Mouse (Mus musculus): ENCODE measurements around the gene Rps16. TPM values are rescaled to one million over a fixed set of nuclear protein-coding genes. Genes with fewer than 3 reads are reported as not detected.

Rps16 gene
- total and polyA plus RNA-seq, 3 experiments = 905 to 2,248 (median 1,212) TPM

DNA sequence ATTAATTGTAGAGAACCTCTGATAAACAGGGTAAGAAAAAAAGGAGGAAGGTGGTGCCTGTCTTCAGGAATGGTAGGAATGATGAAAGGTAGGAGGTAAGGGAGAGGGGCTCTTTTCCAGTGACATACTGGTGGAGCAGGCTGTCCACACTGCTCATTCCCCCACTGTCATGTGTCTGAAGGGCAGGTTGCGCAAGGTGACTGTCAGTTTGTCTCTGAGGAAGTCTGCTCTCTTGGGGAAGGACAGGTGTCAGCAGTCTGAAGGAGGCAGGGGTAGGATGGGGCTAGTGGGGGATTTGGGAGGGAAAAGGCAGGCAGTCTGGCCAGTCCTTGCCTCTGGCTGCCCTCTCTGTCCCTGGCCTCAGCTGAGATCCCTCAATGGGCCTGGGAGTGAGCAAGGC is 50.6 kb downstream of the Rps16 start:
- Histone ChIP-seq H3K36me3 (replicated peaks) (peaks cover 98% of the 10 kb centered on the region), H3K4me1 (ENCODE audit: insufficient read depth, low read depth, low read length) (peaks cover 3% of the 10 kb centered on the region), H3K27me3 (ENCODE audit: insufficient read depth, low read length) (no peaks in the 10 kb centered on the region), H3K4me3 (ENCODE audit: low read depth, low read length) (no peak overlapping the region), H3K9me3 (replicated peaks) (no peaks in the 10 kb centered on the region)
- no peak for DNase-seq (ENCODE audit: low spot score)
- TF ChIP-seq TAL1 (conservative IDR thresholded peaks at IDR 0.05; ENCODE audit: low read depth, low read length) = no peak
- TF ChIP-seq GATA1 (IDR thresholded peaks at IDR 0.05; ENCODE audit: borderline replicate concordance, low read length) = no peak
- TF ChIP-seq GATA2 (IDR thresholded peaks at IDR 0.05; ENCODE audit: borderline replicate concordance, low read depth, low read length) = no peak
- no peak for TF ChIP-seq CTCF (IDR thresholded peaks at IDR 0.05; ENCODE audit: low read depth, low read length)
- no peak for TF ChIP-seq POLR2AphosphoS5 (IDR thresholded peaks at IDR 0.05; ENCODE audit: insufficient replicate concordance, low read depth, low read length)
- ATAC-seq (ENCODE audit: extremely low read depth, insufficient number of reproducible peaks, low FRiP score, poor library complexity, severe bottlenecking) = no peak

DNA sequence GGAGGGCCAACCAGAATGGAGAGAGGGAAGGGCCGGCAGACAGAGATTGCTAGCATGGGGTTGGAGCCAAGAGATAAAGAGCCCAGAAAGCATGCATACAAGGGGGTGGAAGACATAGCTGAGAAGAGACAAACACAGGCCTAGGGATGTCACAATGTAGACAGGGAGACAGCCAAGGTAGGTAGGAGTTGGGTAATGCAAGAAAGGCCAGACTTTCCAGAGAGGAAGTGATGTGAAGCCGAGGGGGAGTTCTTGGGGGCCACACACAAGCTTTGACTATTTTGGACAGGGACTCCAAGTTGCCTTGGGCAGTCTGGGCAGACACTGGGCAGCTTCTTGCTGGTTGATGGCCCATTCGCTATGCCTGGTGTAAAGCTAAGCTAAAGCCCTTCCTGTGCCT is 51.5 kb downstream of the Rps16 start:
- no peak for ATAC-seq (ENCODE audit: extremely low read depth, insufficient number of reproducible peaks, low FRiP score, poor library complexity, severe bottlenecking)
- no peak for TF ChIP-seq GATA2 (IDR thresholded peaks at IDR 0.05; ENCODE audit: borderline replicate concordance, low read depth, low read length)
- H3K9me3 ChIP-seq (replicated peaks) = no peaks in the 10 kb centered on the region
- DNase-seq (ENCODE audit: low spot score) = no peak
- H3K4me3 ChIP-seq (ENCODE audit: low read depth, low read length) = no peak overlapping the region
- H3K27me3 ChIP-seq (ENCODE audit: insufficient read depth, low read length) = no peaks in the 10 kb centered on the region
- peaks cover 98% of the 10 kb centered on the region for H3K36me3 ChIP-seq (replicated peaks)
- H3K4me1 ChIP-seq (ENCODE audit: insufficient read depth, low read depth, low read length) = peaks cover 3% of the 10 kb centered on the region

Other genes with a start within 250 kb of the Rps16 start
Only the 20 nearest of the 21 such genes appear.
- gene 9530053A07Rik, start 221.2 kb upstream of the Rps16 start, total RNA-seq (2014; fragmentation: Nextera tagmentation) = not detected in 2 replicates
- gene 9530053A07Rik, start 221.2 kb upstream of the Rps16 start, total RNA-seq (2017) = 0.12 and 0.22 TPM in 2 replicates
- gene 9530053A07Rik, start 221.2 kb upstream of the Rps16 start, polyA plus RNA-seq (2012) = not detected in 2 replicates
- gene Fbl, start 180.9 kb upstream of the Rps16 start, total RNA-seq (2014; fragmentation: Nextera tagmentation) = 71.4 and 78.3 TPM in 2 replicates
- 122 and 148 TPM in 2 replicates for gene Fbl, start 180.9 kb upstream of the Rps16 start, total RNA-seq (2017)
- gene Fbl, start 180.9 kb upstream of the Rps16 start, polyA plus RNA-seq (2012) = 585 and 591 TPM in 2 replicates
- 17.5 and 24.8 TPM in 2 replicates for gene Dyrk1b, start 171.2 kb upstream of the Rps16 start, total RNA-seq (2014; fragmentation: Nextera tagmentation)
- 7.0 and 7.3 TPM in 2 replicates for gene Dyrk1b, start 171.2 kb upstream of the Rps16 start, total RNA-seq (2017)
- 43.3 and 47.9 TPM in 2 replicates for gene Dyrk1b, start 171.2 kb upstream of the Rps16 start, polyA plus RNA-seq (2012)
- gene Eid2, start 82.8 kb upstream of the Rps16 start, total RNA-seq (2014; fragmentation: Nextera tagmentation) = 18.0 and 23.5 TPM in 2 replicates
- 23.5 and 25.1 TPM in 2 replicates for gene Eid2, start 82.8 kb upstream of the Rps16 start, total RNA-seq (2017)
- gene Eid2, start 82.8 kb upstream of the Rps16 start, polyA plus RNA-seq (2012) = 51.7 and 73.7 TPM in 2 replicates
- 7.3 and 8.9 TPM in 2 replicates for gene Eid2b, start 72.9 kb upstream of the Rps16 start, total RNA-seq (2014; fragmentation: Nextera tagmentation)
- gene Eid2b, start 72.9 kb upstream of the Rps16 start, total RNA-seq (2017) = 5.4 and 6.3 TPM in 2 replicates
- gene Eid2b, start 72.9 kb upstream of the Rps16 start, polyA plus RNA-seq (2012) = 17.6 and 20.9 TPM in 2 replicates
- not detected in 2 replicates for gene Selenov, start 59.5 kb upstream of the Rps16 start, total RNA-seq (2014; fragmentation: Nextera tagmentation)
- 0.12 TPM in 1 of 2 replicates, not detected in the other for gene Selenov, start 59.5 kb upstream of the Rps16 start, total RNA-seq (2017)
- gene Selenov, start 59.5 kb upstream of the Rps16 start, polyA plus RNA-seq (2012) = not detected in 2 replicates
- gene Dll3, start 48.4 kb upstream of the Rps16 start, total RNA-seq (2014; fragmentation: Nextera tagmentation) = 1.2 TPM in 1 of 2 replicates, not detected in the other
- 0.49 TPM in 1 of 2 replicates, not detected in the other for gene Dll3, start 48.4 kb upstream of the Rps16 start, total RNA-seq (2017)
- 0.23 and 0.25 TPM in 2 replicates for gene Dll3, start 48.4 kb upstream of the Rps16 start, polyA plus RNA-seq (2012)
- 107 and 113 TPM in 2 replicates for gene Timm50, start 38.6 kb upstream of the Rps16 start, total RNA-seq (2014; fragmentation: Nextera tagmentation)
- 58.3 and 73.9 TPM in 2 replicates for gene Timm50, start 38.6 kb upstream of the Rps16 start, total RNA-seq (2017)
- 184 and 298 TPM in 2 replicates for gene Timm50, start 38.6 kb upstream of the Rps16 start, polyA plus RNA-seq (2012)
- gene Supt5, start 11.9 kb upstream of the Rps16 start, total RNA-seq (2014; fragmentation: Nextera tagmentation) = 80.5 and 97.7 TPM in 2 replicates
- gene Supt5, start 11.9 kb upstream of the Rps16 start, total RNA-seq (2017) = 54.7 and 65.6 TPM in 2 replicates
- 123 and 148 TPM in 2 replicates for gene Supt5, start 11.9 kb upstream of the Rps16 start, polyA plus RNA-seq (2012)
- gene Plekhg2, start 21.9 kb downstream of the Rps16 start, total RNA-seq (2014; fragmentation: Nextera tagmentation) = 2.9 and 5.2 TPM in 2 replicates
- 1.7 and 3.4 TPM in 2 replicates for gene Plekhg2, start 21.9 kb downstream of the Rps16 start, total RNA-seq (2017)
- gene Plekhg2, start 21.9 kb downstream of the Rps16 start, polyA plus RNA-seq (2012) = 8.0 and 8.2 TPM in 2 replicates
- 39.0 and 42.8 TPM in 2 replicates for gene Zfp36, start 29.6 kb downstream of the Rps16 start, total RNA-seq (2014; fragmentation: Nextera tagmentation)
- 20.4 and 21.3 TPM in 2 replicates for gene Zfp36, start 29.6 kb downstream of the Rps16 start, total RNA-seq (2017)
- gene Zfp36, start 29.6 kb downstream of the Rps16 start, polyA plus RNA-seq (2012) = 25.5 and 28.3 TPM in 2 replicates
- gene Med29, start 42.1 kb downstream of the Rps16 start, total RNA-seq (2014; fragmentation: Nextera tagmentation) = 15.4 and 21.9 TPM in 2 replicates
- gene Med29, start 42.1 kb downstream of the Rps16 start, total RNA-seq (2017) = 17.7 and 21.0 TPM in 2 replicates
- 11.2 and 14.8 TPM in 2 replicates for gene Med29, start 42.1 kb downstream of the Rps16 start, polyA plus RNA-seq (2012)
- 66.6 and 68.5 TPM in 2 replicates for gene Paf1, start 42.3 kb downstream of the Rps16 start, total RNA-seq (2014; fragmentation: Nextera tagmentation)
- gene Paf1, start 42.3 kb downstream of the Rps16 start, total RNA-seq (2017) = 69.1 and 96.2 TPM in 2 replicates
- gene Paf1, start 42.3 kb downstream of the Rps16 start, polyA plus RNA-seq (2012) = 103 and 170 TPM in 2 replicates
- 38.5 and 40.1 TPM in 2 replicates for gene Gmfg, start 86.8 kb downstream of the Rps16 start, total RNA-seq (2014; fragmentation: Nextera tagmentation)
- 249 and 272 TPM in 2 replicates for gene Gmfg, start 86.8 kb downstream of the Rps16 start, total RNA-seq (2017)
- 7.9 and 8.4 TPM in 2 replicates for gene Gmfg, start 86.8 kb downstream of the Rps16 start, polyA plus RNA-seq (2012)
- not detected in 2 replicates for gene Lrfn1, start 101.3 kb downstream of the Rps16 start, total RNA-seq (2014; fragmentation: Nextera tagmentation)
- 0.11 TPM in 1 of 2 replicates, not detected in the other for gene Lrfn1, start 101.3 kb downstream of the Rps16 start, total RNA-seq (2017)
- gene Lrfn1, start 101.3 kb downstream of the Rps16 start, polyA plus RNA-seq (2012) = 0.02 and 0.03 TPM in 2 replicates
- gene Ifnl2, start 159.8 kb downstream of the Rps16 start, total RNA-seq (2014; fragmentation: Nextera tagmentation) = not detected in 2 replicates
- 0.27 TPM in 1 of 2 replicates, not detected in the other for gene Ifnl2, start 159.8 kb downstream of the Rps16 start, total RNA-seq (2017)
- not detected in 2 replicates for gene Ifnl2, start 159.8 kb downstream of the Rps16 start, polyA plus RNA-seq (2012)
- gene Ifnl3, start 172.2 kb downstream of the Rps16 start, total RNA-seq (2014; fragmentation: Nextera tagmentation) = not detected in 2 replicates
- not detected in 2 replicates for gene Ifnl3, start 172.2 kb downstream of the Rps16 start, total RNA-seq (2017)
- gene Ifnl3, start 172.2 kb downstream of the Rps16 start, polyA plus RNA-seq (2012) = not detected in 2 replicates
- not detected in 2 replicates for gene Sycn, start 190.2 kb downstream of the Rps16 start, total RNA-seq (2014; fragmentation: Nextera tagmentation)
- gene Sycn, start 190.2 kb downstream of the Rps16 start, total RNA-seq (2017) = not detected in 2 replicates
- gene Sycn, start 190.2 kb downstream of the Rps16 start, polyA plus RNA-seq (2012) = not detected in 2 replicates
- not detected in 2 replicates for gene Nccrp1, start 196.6 kb downstream of the Rps16 start, total RNA-seq (2014; fragmentation: Nextera tagmentation)
- gene Nccrp1, start 196.6 kb downstream of the Rps16 start, total RNA-seq (2017) = not detected in 2 replicates
- 0.07 TPM in 1 of 2 replicates, not detected in the other for gene Nccrp1, start 196.6 kb downstream of the Rps16 start, polyA plus RNA-seq (2012)
- 62.7 and 75.9 TPM in 2 replicates for gene Samd4b, start 247.5 kb downstream of the Rps16 start, total RNA-seq (2014; fragmentation: Nextera tagmentation)
- gene Samd4b, start 247.5 kb downstream of the Rps16 start, total RNA-seq (2017) = 3.8 and 4.4 TPM in 2 replicates
- 88.8 and 104 TPM in 2 replicates for gene Samd4b, start 247.5 kb downstream of the Rps16 start, polyA plus RNA-seq (2012)

Measured in G1E (cell line).